Mouse (Mus musculus) midbrain, embryonic 12.5 days (tissue): ENCODE results near the gene Fdx1l. TPM values are rescaled to one million over a fixed set of nuclear protein-coding genes. Genes with fewer than 3 reads are reported as not detected.
A peak's percentile ranks its signal among the peaks of the same experiment; 100 is the strongest.
"Not testable (repeated sequence)": the region's sequence is repeated elsewhere in the genome, so short reads cannot be mapped to it uniquely, and the experiment has no call there.

ENCODE experiments used
- ATAC-seq: fragments of 200-750 bp; cut with Nextera tagmentation; 2 replicates; pipeline ENCODE4 v1.8.0; 2017; ENCODE audit warnings: low read depth, moderate TSS enrichment, moderate library complexity; ENCODE audit not compliant: low FRiP score
- H3K27ac ChIP-seq: fragments of 300-500 bp; sonication (generic); replicated peaks from 2 replicates; pipeline ENCODE4 v1.5.1; 2016; ENCODE audit warnings: mild to moderate bottlenecking
- H3K27me3 ChIP-seq: fragments of 300-500 bp; sonication (generic); 2 replicates; pipeline ENCODE4 v1.6.1; 2016; ENCODE audit warnings: mild to moderate bottlenecking
- H3K36me3 ChIP-seq: fragments of 300-500 bp; sonication (generic); 2 replicates; pipeline ENCODE4 v1.6.1; 2016
- H3K4me1 ChIP-seq: fragments of 300-500 bp; sonication (generic); 2 replicates; pipeline ENCODE4 v1.6.1; 2016
- H3K4me2 ChIP-seq: fragments of 300-500 bp; sonication (generic); replicated peaks from 2 replicates; pipeline ENCODE4 v1.6.1; 2016; ENCODE audit warnings: mild to moderate bottlenecking, moderate library complexity
- H3K4me3 ChIP-seq: fragments of 300-500 bp; sonication (generic); 2 replicates; pipeline ENCODE4 v1.5.1; 2016; ENCODE audit warnings: mild to moderate bottlenecking
- H3K9ac ChIP-seq: fragments of 300-500 bp; sonication (generic); replicated peaks from 2 replicates; pipeline ENCODE4 v1.6.1; 2016; ENCODE audit warnings: mild to moderate bottlenecking, moderate library complexity
- H3K9me3 ChIP-seq: fragments of 300-500 bp; sonication (generic); 2 replicates; pipeline ENCODE4 v1.6.1; 2016; ENCODE audit warnings: mild to moderate bottlenecking
- WGBS: fragments of 180-500 bp; shearing (Covaris S2); methylation state at CpG from one replicate; pipeline ENCODE4 v1.1.7; 2016; 5-methylcytosine and 5-hydroxymethylcytosine counted together
- polyA plus RNA-seq: library from polyadenylated mRNA; unstranded; fragments of >200 nt; fragmentation: Nextera tagmentation; extraction: Ambion mirVana; gene quantifications from 2 replicates; pipeline ENCODE4 v1.2.1, GENCODE M21; 2016

Gene Fdx1l
- polyA plus RNA-seq, 1 experiment from 2014 or later, result 40.7 TPM

DNA sequence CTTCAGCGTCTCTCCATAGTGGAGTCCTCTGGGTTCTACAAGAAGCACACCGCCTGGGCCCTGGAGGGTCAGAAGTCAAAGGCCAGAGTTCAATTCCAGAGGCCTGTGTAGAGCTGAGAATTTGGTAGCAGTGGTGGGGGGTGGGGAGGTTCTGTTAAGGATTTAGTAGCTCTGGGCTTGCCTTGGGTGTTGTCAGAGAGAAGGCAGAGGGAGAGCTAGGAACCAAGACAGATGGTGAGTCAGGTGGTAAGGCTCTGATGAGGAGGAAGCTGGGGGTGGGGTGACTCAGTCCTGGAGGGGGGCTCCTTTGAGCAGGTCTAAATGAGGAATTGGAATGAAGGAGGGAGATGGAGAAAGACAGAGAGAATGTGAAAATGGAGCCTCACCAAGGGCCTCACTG, 10.5 kb downstream of the Fdx1l start:
- WGBS, result 80% methylated on average over 2 of the region's 2 CpGs
- no peak overlapping the region for H3K9ac ChIP-seq
- peaks cover 46% of the 10 kb centered on the region for H3K36me3 ChIP-seq
- no peak overlapping the region for H3K4me2 ChIP-seq
- ATAC-seq, result no peak
- H3K27ac ChIP-seq, result no peak overlapping the region
- no peak overlapping the region for H3K4me3 ChIP-seq
- no peaks in the 10 kb centered on the region for H3K9me3 ChIP-seq
- H3K27me3 ChIP-seq, result no peaks in the 10 kb centered on the region
- H3K4me1 ChIP-seq, result no peaks in the 10 kb centered on the region

DNA sequence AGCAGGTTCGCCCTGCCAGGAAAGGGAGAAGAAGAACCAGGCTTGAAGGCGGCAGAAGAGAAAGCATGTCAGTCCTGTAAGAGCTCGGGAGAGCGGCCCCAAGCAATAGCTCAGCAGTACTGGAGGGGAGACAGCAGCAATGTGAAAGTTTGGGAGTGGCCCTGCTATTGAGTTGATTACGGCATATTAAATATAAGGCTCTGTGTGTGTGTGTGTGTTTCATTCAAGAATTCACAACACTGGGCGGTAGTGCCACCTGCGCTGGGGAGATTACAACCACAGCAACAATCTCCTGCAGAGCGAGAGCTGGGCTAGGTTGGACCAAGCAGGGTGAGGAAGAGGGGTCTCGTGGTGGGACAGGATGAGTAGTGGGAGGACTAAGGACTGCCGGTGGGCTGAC, 21.8 kb downstream of the Fdx1l start:
- H3K27ac ChIP-seq, result no peak overlapping the region
- peaks cover 26% of the 10 kb centered on the region for H3K27me3 ChIP-seq
- no peaks in the 10 kb centered on the region for H3K36me3 ChIP-seq
- H3K9me3 ChIP-seq, result no peaks in the 10 kb centered on the region
- no peak overlapping the region for H3K4me2 ChIP-seq
- H3K9ac ChIP-seq, result no peak overlapping the region
- WGBS, result 74% methylated on average over 10 of the region's 10 CpGs
- no peak overlapping the region for H3K4me3 ChIP-seq
- no peak for ATAC-seq
- no peaks in the 10 kb centered on the region for H3K4me1 ChIP-seq

DNA sequence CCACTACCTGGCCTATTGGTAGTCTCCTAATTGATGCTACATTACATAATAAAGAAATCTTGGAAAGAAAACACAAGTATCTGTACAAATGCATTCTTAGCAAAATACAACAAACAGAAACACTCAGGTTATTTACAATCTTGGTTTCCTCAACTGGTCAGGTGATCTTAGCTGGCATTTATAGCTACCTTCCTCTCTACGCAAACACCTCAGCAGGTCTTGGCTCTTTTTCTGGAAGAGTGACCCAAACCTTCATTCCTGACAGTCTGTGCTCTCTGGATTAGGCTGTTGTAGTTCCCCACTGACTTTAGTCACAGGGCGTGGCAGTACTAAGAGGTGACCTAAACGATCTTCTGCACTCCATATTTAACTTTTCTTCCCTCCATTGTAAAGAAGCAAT, 28.2 kb downstream of the Fdx1l start:
- Histone ChIP-seq H3K36me3 (no peaks in the 10 kb centered on the region), H3K9me3 (no peaks in the 10 kb centered on the region), H3K9ac (no peak overlapping the region), H3K4me1 (no peaks in the 10 kb centered on the region), H3K27me3 (peaks cover 13% of the 10 kb centered on the region), H3K4me2 (no peak overlapping the region), H3K4me3 (no peak overlapping the region), H3K27ac (no peak overlapping the region)
- WGBS, result 87% methylated on average over 3 of the region's 3 CpGs
- no peak for ATAC-seq

DNA sequence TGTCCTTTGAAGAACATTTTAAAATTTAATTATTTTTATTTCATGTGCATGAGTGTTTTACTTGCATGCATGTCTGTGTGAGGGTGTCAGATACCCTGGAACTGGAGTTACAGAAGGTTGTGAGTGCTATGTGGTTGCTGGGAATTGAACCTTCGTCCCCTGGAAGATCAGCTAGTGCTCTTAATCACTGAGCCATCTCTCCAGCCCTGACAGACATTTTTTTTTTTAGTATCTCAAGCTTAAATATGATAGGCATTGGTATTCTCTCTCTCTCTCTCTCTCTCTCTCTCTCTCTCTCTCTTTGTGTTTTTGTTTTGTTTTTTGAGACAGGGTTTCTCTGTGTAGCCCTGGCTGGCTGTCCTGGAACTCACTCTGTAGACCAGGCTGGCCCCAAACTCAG, 28.6 kb downstream of the Fdx1l start:
- H3K4me3 ChIP-seq, ATAC-seq, H3K4me1 ChIP-seq, H3K9me3 ChIP-seq, H3K9ac ChIP-seq, H3K27ac ChIP-seq, H3K36me3 ChIP-seq, H3K4me2 ChIP-seq: not testable (repeated sequence)
- WGBS, result 70% methylated on average over 1 of the region's 1 CpGs
- peaks cover 18% of the 10 kb centered on the region for H3K27me3 ChIP-seq

DNA sequence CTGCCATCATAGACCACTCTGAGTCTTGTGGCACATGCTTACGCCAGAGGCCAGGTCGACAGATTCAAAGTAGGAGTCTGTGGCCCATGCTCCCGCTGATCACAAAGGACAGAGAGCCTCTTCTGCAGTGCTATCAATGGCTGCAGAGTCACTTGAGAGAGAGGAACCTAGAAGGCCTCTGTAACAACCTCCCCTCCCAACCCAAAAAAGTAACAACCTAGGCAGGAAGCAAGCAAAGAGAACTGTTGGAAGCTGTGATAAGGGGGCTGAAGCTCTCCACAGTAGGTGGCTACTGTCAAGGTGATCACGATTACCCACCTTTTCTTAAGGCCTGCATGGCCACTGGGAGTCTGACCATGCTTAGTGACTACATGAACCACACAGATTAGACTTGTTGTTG, 29.9 kb downstream of the Fdx1l start:
- no peak overlapping the region for H3K4me3 ChIP-seq
- no peaks in the 10 kb centered on the region for H3K36me3 ChIP-seq
- H3K9me3 ChIP-seq, result no peaks in the 10 kb centered on the region
- H3K27ac ChIP-seq, result no peak overlapping the region
- 82% methylated on average over 4 of the region's 4 CpGs for WGBS
- no peak overlapping the region for H3K9ac ChIP-seq
- no peak overlapping the region for H3K4me2 ChIP-seq
- H3K27me3 ChIP-seq, result peaks cover 30% of the 10 kb centered on the region
- ATAC-seq, result no peak
- H3K4me1 ChIP-seq, result no peaks in the 10 kb centered on the region

DNA sequence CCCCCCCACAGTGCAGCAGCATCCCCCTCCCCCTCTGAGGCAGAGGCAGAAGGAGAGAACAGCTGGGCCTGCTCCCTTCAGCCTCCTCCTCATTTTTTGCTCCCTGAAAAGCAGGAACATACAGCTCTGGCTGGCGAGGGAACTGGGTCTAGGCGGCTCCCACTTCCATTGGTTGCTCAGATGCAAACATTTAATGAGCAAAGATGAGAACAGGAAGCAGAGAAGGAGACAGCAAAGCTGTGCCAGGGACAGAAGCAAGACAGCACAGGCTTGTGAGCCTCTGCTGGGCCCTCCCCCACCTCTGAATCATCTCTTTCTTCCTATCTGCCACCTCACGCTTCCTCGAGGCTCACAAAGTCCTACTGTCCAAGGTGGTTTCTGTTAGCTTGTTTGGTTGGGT, 32.1 kb downstream of the Fdx1l start:
- Histone ChIP-seq H3K9ac (no peak overlapping the region), H3K4me2 (no peak overlapping the region), H3K36me3 (no peaks in the 10 kb centered on the region), H3K4me3 (no peak overlapping the region), H3K27ac (no peak overlapping the region), H3K4me1 (peaks cover 7% of the 10 kb centered on the region), H3K9me3 (no peaks in the 10 kb centered on the region), H3K27me3 (peaks cover 53% of the 10 kb centered on the region)
- 47% methylated on average over 4 of the region's 4 CpGs for WGBS
- no peak for ATAC-seq

DNA sequence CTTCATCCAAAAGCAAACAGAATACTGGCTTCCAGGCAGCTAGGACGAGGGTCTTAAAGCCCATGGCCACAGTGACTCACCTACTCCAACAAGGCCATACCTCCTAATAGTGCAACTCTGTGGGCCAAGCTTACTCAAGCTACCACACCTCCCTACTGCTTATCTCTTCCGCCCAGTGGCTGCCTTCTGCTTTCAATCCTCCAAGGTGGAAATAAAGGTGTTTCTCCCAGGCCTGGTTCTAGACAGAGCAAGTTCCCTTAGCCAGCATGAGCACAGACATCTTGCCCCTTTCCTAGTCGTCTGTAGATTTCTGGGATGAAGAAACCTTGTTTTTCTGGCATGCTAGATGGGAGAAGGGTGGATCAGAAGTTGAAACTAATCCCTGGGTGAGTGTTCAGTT, 33.6 kb downstream of the Fdx1l start:
- Histone ChIP-seq H3K27me3 (peaks cover 68% of the 10 kb centered on the region), H3K4me1 (peaks cover 7% of the 10 kb centered on the region), H3K9ac (no peak overlapping the region), H3K9me3 (no peaks in the 10 kb centered on the region), H3K4me3 (no peak overlapping the region), H3K27ac (no peak overlapping the region), H3K36me3 (no peaks in the 10 kb centered on the region), H3K4me2 (no peak overlapping the region)
- ATAC-seq, result no peak
- 75% methylated on average over 3 of the region's 3 CpGs for WGBS

DNA sequence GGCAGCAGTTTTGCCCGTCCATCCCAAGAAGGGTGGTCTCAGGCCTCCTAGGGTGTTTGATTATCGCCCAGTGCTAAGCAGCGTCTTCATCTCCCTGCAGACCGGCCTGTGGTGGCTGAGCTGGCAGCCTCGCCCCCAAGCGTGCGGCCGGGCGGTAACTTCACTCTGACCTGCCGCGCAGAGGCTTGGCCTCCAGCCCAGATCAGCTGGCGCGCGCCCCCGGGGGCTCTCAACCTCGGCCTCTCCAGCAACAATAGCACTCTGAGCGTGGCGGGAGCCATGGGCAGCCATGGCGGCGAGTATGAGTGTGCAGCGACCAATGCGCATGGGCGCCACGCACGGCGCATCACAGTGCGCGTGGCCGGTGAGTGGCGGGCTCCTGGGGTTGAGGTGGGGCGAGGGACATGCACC, 35.9 kb downstream of the Fdx1l start:
- Histone ChIP-seq H3K27ac (no peak overlapping the region), H3K4me2 (peak overlapping the region; percentile 52), H3K27me3 (peaks cover 87% of the 10 kb centered on the region)

DNA sequence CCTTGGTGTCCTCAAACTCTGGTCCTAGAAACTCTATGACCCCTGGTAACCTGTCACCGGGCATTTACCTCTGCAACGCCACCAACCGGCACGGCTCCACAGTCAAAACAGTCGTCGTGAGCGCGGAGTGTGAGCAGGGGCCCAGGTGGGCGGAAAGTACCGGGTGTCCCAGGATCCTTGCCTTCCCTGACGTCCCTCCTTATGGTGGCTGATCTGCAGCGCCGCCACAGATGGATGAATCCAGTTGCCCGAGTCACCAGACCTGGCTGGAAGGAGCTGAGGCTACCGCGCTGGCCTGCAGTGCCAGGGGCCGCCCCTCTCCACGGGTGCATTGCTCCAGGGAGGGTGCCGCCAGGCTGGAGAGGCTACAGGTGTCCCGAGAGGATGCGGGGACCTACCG, 36.7 kb downstream of the Fdx1l start:
- ATAC-seq, result no peak
- Histone ChIP-seq H3K4me3 (peak overlapping the region; percentile 5; the same call in 1 of the 2 replicates), H3K27me3 (peaks cover 95% of the 10 kb centered on the region), H3K9ac (no peak overlapping the region), H3K9me3 (no peaks in the 10 kb centered on the region), H3K27ac (no peak overlapping the region), H3K36me3 (no peaks in the 10 kb centered on the region), H3K4me1 (peaks cover 28% of the 10 kb centered on the region), H3K4me2 (peak overlapping the region; percentile 52; the same call in 1 of the 2 replicates)
- WGBS, result under 1% methylated on average over 22 of the region's 22 CpGs

More for the DNA sequence above, 35.9 kb downstream of the Fdx1l start:
- H3K9ac ChIP-seq, result peak overlapping the region; percentile 39; the same call in 1 of the 2 replicates
- ATAC-seq, result peak; percentile 28; the same call in 1 of the 2 replicates
- peaks cover 20% of the 10 kb centered on the region for H3K4me1 ChIP-seq
- H3K36me3 ChIP-seq, result no peaks in the 10 kb centered on the region
- 2% methylated on average over 31 of the region's 31 CpGs for WGBS
- H3K9me3 ChIP-seq, result no peaks in the 10 kb centered on the region
- peak overlapping the region; percentile 39 for H3K4me3 ChIP-seq

DNA sequence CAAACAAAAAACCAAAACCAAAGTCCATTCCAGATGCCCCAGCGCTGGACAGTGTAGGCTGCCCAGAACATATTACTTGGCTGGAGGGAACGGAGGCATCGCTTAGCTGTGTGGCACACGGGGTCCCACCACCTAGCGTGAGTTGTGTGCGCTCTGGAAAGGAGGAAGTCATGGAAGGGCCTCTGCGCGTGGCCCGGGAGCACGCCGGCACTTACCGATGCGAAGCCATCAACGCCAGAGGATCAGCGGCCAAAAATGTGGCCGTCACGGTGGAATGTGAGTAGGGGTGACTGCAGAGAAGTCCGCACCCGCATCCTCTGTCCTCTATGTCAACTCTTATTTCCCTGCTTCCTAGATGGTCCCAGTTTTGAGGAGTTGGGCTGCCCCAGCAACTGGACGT, 37.3 kb downstream of the Fdx1l start:
- Histone ChIP-seq H3K36me3 (no peaks in the 10 kb centered on the region), H3K27ac (no peak overlapping the region), H3K4me3 (no peak overlapping the region), H3K4me1 (peaks cover 33% of the 10 kb centered on the region), H3K27me3 (peaks cover 99% of the 10 kb centered on the region), H3K9me3 (no peaks in the 10 kb centered on the region), H3K4me2 (no peak overlapping the region), H3K9ac (no peak overlapping the region)
- ATAC-seq, result no peak
- WGBS, result 6% methylated on average over 20 of the region's 20 CpGs

DNA sequence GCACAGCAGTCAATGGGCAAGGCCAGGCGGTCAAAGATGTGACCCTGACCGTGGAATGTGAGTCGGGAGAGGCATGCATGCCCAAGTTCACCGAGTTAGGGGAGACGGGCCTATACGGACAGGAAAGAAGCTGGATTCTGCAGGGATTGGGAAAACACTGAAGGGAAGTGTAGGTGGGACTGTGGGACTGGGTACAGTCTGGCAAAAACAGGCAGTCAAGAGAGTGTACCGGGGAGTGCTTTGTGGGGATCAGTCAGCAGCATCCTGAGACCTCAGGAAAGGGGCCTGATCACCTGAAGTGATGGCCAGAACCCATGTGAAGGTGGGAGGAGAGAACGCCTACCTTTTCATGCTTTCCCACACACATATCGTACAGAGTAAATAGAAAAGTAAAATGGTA, 37.8 kb downstream of the Fdx1l start:
- 18% methylated on average over 9 of the region's 9 CpGs for WGBS
- Histone ChIP-seq H3K4me2 (no peak overlapping the region), H3K27ac (no peak overlapping the region), H3K27me3 (peaks cover 99% of the 10 kb centered on the region), H3K4me3 (no peak overlapping the region), H3K9ac (no peak overlapping the region), H3K4me1 (peaks cover 38% of the 10 kb centered on the region), H3K9me3 (no peaks in the 10 kb centered on the region), H3K36me3 (no peaks in the 10 kb centered on the region)
- ATAC-seq, result no peak

DNA sequence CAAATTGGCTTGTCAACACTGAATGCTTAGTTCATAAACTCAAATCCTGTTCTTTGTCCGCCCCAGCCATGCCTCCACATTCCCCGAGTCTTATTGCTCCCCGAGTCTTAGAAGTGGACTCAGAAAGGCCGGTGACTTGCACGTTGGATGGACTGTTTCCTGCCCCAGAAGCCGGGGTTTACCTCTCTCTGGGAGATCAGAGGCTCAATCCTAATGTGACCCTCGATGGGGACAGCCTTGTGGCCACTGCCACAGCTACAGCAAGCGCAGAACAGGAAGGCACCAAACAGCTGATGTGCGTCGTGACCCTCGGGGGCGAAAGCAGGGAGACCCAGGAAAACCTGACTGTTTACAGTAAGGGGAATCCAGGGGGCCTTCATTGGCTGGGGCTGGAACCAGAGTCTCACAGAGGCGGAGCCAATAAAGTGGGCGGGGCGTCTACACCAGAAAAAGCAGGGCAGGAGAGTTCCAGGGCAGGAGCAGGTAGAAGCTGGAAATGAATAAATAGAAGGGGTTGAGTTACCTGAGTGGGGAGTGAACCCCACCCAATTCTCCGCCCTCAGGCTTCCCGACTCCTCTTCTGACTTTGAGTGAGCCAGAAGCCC, 38.8 kb downstream of the Fdx1l start:
- ATAC-seq, result no peak
- Histone ChIP-seq H3K9me3 (no peaks in the 10 kb centered on the region), H3K27ac (no peak overlapping the region), H3K4me3 (no peak overlapping the region), H3K27me3 (peaks cover 99% of the 10 kb centered on the region), H3K4me1 (peaks cover 39% of the 10 kb centered on the region), H3K4me2 (no peak overlapping the region), H3K9ac (no peak overlapping the region), H3K36me3 (no peaks in the 10 kb centered on the region)
- WGBS, result 3% methylated on average over 17 of the region's 17 CpGs

DNA sequence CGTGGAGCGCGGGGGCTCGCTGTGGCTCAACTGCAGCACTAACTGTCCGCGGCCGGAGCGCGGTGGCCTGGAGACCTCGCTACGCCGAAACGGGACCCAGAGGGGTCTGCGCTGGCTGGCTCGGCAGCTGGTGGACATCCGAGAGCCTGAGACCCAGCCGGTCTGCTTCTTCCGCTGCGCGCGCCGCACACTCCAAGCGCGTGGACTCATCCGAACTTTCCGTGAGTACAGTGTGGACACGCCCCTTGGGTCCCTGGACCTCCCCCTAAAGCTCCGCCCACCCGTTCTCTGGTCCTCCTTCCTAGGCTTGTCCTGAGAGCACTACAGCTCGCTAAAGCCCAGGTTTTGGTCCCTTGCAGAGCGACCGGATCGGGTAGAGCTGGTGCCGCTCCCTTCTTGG, 40.3 kb downstream of the Fdx1l start:
- 1% methylated on average over 34 of the region's 34 CpGs for WGBS

More for the DNA sequence above, 40.3 kb downstream of the Fdx1l start:
- Histone ChIP-seq H3K9me3 (no peaks in the 10 kb centered on the region), H3K36me3 (no peaks in the 10 kb centered on the region), H3K27me3 (peaks cover 99% of the 10 kb centered on the region), H3K9ac (no peak overlapping the region), H3K4me2 (peak overlapping the region; percentile 59), H3K4me1 (peaks cover 45% of the 10 kb centered on the region), H3K27ac (no peak overlapping the region), H3K4me3 (peak overlapping the region; percentile 46)
- no peak for ATAC-seq
